Mouse (Mus musculus) retina, postnatal 1 day (tissue): Measurements from ENCODE around the gene Pink1.
"Not testable (repeated sequence)": the region's sequence is repeated elsewhere in the genome, so short reads cannot be mapped to it uniquely, and the experiment has no call there.

Source experiments
- DNase-seq: peaks from one replicate; pipeline ENCODE4 v3.0.0-alpha.2; 2012

Gene Pink1

DNA sequence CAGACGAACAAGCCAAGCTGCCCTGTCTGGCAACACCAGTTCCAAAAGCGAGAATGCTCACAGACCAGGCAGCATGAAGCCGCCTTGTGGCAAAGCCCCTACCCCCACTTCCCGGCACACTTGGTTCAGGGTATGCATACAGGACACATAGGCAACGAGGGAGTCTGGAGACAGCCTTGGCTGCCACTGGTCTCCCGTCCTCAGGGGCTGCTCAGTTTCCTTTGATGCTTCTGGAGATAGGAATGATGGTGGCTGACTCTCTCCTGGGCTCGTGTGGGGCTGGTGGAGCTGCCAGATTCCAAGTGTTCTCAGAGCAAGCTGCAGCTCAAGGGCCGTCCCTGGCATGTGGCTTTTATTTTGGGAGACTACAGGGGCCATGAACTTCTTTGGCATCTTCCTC lies 15.3 kb upstream of the Pink1 start:
- no peak for DNase-seq

DNA sequence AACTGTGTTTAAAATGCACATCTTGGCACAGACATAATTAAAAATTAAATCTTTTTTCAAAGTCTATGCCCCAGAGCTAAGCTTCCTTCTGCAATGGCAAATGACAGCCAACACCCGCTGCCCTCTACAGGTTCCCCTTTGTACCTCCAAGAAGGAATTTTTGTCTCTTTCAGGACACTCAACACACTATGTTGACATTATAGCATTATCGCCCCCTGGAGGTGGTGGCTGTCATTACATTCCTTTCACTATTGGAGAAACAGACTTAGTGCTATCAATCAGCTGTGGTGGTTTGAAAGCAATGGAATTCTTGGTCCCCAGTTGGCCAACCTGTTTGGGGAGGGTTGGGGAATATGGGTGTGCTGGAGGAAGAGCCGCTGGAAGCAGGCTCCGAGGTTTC lies 13.9 kb upstream of the Pink1 start:
- DNase-seq: peak; percentile 70

DNA sequence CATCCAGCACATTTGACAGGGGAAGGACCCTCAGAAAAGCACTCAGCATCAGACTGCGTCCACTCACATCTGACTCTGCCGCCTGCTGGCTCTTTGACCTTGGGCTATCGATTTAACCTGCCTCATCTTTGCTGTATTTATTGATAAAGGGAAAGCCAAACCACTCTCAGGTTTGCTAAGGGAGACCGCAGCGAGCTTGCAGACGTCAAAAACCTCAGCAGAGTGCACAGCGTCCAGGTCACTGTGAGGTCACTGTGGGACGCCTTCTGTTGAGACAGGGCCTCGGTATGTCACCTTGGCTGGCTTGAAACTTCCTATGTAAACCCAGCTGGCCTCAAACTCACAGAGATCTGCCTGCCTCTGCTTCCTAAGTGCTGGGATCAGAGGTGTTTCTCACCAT lies 11.2 kb upstream of the Pink1 start:
- no peak for DNase-seq

DNA sequence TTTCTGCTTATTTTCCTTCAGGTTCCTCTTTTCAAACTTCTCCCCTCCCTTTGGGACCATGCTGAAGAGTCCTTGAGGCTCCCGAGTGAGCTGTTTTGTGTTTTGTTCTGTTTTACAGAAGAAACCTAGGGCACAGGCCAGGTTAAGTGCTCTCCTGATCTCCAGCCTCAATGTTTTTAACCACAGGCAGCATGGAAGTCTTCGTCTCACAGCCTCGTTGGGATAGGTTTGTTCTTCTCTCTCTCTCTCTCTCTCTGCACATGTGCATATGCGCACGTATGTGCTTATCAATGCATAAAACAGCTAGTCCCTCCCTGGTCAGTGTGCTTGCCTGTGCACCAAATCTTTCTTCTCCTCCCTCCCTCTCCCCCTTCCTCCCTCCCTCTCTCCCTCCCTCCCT lies 10.8 kb upstream of the Pink1 start:
- DNase-seq: no peak

DNA sequence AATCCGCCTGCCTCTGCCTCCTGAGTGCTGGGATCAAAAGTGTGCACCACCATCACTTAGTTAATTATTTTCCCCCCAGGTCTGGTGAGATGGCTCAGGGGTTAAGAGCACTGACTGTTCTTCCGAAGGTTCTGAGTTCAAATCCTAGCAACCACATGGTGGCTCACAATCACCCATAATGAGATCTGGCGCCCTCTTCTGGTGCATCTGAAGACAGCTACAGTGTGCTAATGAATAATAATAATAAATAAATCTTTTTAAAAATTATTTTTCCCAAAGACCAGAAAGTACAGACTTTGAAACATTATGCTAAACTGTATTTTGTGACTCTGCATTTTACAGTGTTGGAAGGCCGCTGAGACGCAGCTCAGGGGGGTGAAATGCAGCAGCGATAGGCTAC lies 9.5 kb upstream of the Pink1 start:
- no peak for DNase-seq

DNA sequence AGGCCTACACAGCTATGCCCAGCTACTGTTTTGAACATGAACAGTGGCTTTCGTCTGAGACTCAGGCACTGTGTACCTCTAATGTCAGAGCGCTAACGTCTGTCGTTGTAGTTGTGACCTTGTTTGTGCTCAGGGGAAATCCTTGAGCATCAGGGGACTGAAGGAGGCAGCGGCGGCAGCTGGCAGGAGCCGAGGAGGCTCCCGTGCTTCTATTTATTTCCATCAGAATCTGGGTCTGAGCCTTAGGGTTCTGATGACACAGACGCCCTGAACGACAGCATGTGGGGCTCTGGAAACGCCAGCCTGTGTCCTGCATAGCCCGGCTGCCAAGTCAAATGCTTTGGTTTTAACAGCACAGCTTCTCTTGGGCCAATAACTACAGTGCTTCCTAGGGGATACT lies 8.9 kb upstream of the Pink1 start:
- DNase-seq: no peak

DNA sequence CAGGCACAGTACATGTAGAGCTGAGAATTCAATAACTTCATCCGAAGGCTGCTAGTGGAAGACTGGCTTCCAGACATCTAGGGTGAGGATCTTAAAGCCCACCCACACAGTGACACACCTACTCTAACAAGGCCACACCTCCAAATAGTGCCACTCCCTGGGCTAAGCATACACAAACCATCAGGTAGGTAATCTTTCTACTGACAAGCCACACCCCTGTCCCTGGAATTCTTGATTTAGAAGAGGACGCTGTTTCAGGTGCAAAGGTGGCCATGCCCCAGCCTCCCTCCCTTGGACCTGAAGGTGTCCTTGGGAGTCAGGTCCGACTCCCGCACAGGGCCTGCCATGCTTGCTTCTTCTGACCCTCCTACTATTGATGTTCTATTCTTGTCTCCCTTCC lies 7.0 kb upstream of the Pink1 start:
- no peak for DNase-seq

DNA sequence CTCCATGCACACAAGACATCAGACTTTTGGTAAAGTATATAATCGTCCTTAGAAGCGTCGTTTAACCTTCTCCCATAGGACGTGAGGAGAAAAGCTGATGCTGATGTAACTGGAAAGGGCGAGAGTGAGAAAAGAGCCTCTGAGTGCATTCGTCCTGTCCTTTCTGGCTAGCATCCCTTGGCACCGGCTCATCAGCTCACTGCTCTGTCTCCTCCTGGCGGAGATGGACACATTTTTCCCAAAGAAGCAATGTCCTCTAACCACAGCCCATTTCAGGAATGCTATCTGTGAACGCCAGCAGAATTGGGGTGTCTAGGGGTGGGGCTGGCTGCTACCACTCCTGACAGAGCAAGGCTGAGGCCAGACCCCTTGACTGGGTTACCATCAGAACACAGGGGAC lies 5.5 kb upstream of the Pink1 start:
- DNase-seq: peak; percentile 39

DNA sequence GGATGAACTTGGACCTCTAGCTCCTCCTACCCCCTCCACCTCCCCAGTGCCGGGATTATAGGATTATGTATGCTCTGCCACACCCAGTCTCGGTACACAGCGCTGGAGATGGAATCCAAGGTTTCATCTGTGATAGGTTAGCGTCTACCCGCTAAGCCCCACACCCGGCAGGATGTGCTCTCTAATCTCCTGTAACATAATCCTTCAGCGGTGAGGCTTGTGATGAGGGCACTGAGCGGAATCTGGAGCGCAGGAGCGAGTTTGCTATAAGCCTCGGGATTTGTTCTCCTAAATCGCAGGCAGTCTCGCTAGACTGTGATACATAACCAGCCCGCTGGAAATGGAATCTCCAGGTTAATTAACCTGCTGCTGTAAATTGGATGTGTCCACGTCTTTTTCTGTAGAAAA lies 4.2 kb upstream of the Pink1 start:
- peak; percentile 91 for DNase-seq

DNA sequence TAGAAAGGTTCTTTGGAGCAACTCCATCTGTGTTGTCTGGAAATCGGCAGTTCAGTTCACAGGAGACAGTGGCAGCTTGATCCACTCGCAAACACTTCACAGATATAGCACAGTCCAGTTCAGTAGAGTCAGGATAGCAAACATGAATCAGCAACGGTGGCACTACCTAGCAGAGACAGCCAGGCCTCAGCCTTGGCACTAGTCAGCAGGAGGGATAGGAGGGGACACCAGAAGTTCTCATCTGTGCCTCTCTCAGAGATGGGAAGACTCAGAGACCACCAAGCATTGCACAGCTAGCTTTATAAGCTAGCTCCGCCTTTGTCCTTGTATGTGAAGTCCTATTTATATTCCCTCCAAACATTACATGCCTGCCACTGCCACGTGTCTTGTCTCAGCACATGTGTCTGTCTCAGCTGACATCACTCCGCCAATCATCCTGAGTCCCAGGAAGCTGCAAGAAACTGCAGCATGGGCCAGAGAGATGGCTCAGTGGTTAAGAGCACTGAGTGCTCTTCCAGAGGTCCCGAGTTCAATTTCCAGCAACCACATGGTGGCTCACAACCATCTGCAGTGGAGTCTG lies 1.9 kb upstream of the Pink1 start:
- no peak for DNase-seq

DNA sequence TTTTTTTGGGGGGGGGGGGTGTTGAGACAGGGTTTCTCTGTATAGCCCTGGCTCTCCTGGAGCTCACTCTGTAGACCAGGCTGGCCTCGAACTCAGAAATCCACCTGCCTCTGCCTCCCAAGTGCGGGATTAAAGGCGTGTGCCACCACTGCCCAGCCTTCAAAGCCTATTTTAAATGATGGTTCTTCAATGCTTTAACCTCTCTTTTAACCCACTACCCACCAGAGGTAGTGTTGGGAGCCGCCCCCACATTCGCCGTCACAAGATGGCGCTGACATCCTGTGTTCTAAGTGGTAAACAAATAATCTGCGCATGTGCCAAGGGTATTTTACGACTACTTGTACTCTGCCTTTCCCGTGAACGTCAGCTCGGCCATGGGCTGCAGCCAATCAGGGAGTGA lies 1.0 kb upstream of the Pink1 start:
- not testable (repeated sequence) for DNase-seq

DNA sequence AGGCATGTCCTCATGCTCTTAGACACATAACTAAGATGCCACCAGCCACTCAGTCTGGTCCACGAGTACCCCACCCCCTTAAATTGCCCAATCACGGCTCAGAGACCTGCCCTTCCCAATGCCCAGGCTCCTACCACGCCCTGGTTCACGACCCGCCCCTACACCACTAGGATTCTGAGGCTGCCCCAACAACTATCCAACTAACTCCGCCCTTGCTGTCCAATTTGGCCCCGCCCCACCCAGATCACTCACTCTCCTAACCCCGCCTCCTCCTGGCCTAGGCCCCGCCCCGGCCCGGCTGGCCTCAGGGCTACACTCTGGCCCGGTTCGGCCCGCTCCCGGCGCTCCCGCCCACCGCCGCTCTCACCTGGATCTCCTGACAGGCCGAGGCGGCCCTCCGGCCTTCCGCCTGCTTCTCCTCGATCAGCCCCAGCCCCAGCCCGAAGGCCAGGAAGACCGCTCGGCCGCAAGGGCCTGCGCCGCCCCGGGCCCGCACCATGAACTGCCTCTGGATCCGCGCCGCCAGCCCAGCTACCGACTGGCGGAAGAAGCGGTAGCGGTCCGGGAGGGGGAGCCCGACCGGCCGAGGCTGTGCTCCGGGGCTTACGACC lies 536 bp downstream of the Pink1 start:
- DNase-seq: peak; percentile 93

DNA sequence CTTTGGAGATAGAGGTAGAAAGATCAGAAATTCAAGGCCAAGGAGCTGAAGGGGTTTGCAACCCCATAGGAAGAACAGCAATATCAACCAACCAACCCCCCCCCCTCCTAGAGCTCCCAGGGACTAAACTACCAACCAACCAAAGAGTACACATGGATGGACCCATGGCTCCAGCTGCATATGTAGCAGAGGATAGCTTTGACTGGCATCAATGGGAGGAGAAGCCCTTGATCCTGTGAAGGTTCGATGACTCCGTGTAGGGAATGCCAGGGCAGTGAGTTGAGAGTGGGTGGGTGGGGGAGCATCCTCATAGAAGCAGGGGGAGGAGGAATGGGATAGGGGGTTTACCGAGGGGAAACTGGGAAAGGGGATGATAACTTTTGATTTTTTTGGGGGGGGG lies 1.7 kb downstream of the Pink1 start:
- no peak for DNase-seq

DNA sequence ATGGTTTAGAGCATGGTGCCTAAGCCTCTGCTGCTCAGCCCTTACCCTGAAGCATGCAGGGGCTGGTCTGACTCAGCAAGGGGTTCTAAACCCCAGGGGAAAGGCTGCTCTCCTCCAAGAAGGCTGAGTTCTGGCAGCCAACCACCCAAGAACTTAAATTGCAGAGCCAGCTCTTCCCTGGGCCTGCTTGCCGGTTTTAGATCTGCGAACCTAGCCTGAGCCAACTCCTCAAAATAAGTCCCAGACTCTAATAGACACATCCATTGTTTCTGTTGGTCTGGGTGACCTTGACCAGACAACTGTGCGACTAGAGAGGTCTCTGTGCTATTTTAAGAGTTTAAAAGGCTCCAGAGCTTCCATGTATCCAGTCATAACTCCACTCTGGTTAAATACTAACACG lies 2.4 kb downstream of the Pink1 start:
- no peak for DNase-seq

DNA sequence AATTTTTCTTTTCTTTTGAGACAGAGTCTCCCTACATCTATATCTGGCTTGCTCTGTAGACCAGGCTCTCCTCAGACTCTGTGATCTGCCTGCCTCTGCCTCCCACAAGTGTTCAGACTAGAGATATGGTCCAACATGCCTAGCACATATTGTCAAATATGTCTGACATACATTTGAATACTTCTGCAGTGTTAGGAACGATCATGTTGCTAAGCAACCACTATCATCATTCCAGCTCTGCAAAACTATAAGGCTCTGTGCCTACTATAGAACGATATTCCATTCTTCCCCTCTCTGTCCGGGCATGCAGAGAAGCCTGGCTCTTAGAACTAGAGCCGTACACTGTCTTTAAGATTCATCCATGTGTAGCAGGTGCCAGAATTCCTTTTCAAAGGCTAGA lies 3.4 kb downstream of the Pink1 start:
- DNase-seq: no peak

DNA sequence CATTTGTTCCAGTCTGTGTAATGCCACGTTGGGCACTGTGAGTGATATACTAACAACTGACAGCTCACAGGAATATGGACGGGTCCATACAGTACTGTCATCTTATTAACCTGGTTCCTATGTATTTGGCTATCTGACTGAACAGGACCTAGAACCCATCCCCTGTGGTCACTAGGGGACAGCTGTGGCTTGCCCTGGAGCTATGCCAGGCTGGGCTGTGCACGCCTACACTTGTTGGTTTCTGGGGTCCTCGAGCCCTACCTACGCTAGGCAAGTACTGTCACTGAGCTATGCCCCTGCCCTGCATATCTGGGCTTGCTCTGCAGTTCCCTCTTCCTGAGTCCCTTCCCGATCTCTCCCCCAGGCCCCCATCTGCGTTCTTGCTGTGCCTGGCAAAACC lies 4.6 kb downstream of the Pink1 start:
- no peak for DNase-seq

DNA sequence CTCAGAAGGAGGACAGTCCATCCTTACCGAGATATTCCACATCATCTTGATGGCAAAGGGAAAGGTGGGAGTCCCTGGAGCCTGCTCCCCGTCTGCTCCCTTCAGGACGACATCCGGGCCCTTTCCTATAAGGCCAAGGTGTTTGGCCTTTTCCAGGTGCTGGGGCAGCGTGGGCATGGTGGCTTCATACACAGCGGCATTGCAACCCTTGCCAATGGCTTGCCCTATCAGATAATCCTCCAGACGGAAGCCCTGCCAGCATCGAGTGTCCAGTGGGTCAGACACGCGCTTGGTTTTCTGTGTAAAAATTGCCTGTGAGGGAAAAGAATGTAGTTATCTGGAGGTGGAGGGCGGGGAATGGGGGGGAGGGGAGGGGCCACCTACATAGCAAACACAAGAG lies 5.4 kb downstream of the Pink1 start:
- no peak for DNase-seq

DNA sequence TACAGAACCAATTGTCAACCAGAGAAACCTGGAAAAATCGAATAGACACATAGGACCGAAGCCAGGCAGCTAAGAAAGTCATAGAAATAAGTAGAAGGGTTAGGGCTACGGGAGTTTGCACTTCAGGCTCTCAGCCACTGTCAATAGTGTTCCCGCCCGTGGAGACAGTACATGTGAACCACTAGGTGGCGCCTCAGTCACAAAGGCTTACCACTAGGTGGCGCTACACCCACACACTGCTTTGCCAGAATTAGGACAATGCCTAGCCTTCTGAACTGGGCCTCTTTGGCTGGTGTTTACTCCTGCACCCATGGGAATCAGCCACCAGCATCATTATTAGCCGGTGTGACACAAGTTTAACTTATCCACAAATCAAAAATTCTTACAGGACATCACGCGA lies 6.6 kb downstream of the Pink1 start:
- DNase-seq: peak; percentile 91

DNA sequence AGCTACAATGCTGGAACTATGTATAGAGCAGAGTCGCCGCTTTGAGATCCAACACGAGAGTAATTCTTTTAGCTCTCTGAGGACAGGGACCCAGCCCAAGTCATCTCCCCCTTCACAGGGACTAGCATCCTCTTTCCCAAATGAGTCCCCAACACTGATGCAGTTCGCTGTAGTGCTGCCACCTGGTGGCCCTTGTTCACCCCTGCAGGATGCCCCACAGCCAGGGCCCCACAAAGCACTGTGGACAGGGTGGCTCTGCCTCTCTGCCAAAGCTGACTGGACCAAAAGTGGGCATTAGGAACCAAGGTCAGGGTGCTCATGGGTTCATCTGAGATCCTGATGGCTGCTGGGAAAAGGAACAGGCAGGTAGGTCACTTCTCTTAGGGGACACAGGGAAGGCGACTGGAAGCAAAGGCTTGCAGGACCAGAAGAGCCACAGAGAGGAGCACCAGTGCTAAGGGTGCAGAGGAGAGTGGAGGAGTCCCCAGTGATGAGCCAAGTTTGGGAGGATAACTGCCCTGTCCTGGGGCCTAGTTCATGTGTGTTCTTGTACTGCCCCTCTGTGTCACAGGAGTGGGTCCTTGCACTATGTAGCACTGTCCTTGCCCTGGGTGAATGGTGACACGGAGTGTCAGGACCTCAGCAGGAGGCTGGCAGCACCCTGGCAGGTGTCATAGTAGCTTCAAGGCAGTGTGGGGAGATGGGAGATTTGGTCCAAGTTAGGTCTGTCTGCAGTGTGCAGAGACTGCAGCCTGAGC lies 7.4 kb downstream of the Pink1 start:
- peak; percentile 73 for DNase-seq

DNA sequence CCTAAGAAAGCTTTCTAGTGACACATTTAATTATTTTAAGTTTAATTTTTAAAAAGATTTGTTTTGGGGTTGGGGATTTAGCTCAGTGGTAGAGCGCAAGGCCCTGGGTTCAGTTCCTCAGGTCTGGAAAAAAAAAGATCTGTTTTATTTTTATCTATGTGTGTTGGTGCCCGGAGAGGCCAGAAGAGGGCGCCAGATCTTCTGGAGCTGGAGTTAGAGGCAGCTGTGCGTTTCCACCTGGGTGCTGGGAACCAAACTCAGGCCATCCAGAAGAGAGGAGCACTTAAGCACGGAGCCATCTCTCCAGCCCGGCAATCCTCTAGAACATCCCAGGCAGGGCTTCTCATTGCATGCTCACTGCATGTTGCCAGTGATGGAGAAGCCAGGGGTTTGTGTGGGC lies 9.7 kb downstream of the Pink1 start:
- no peak for DNase-seq

DNA sequence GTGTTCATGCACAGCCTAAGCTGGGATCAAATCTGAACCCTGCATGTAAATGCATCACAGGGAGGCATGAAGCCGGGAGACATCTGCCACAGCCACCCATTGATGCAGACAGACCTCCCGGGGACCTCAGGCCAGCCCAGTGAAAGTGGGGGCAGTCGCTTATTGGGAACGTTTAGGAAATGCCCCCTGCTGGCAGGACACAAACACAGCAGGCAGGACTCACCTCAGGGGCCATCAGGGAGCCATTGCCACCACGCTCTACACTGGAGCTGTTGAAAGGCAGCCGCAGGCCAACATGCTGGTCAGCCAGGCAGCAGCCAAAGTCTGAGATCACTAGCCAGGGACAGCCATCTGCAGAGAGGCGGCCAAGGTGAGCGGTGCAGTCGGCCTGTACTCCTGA lies 10.3 kb downstream of the Pink1 start:
- peak; percentile 53 for DNase-seq

DNA sequence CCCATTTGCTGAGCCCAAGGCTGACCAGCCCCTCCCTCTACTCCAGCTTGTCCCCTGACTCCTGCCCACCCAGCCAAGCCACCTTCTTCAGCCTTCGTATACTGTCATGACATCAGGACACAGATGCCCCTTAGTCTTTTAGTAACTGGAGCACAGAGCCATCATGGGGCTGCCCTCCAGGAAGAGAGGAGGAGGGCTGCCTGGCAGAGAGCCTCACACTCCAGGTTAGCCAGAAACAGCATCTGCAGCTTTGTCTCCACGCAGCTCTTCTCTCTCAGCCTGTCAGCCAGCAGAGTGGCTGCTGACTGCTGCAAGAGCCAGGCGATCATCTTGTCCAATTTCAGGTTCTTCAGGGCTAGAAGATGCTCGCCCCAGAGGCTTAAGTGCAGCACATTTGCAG lies 12.3 kb downstream of the Pink1 start:
- no peak for DNase-seq

DNA sequence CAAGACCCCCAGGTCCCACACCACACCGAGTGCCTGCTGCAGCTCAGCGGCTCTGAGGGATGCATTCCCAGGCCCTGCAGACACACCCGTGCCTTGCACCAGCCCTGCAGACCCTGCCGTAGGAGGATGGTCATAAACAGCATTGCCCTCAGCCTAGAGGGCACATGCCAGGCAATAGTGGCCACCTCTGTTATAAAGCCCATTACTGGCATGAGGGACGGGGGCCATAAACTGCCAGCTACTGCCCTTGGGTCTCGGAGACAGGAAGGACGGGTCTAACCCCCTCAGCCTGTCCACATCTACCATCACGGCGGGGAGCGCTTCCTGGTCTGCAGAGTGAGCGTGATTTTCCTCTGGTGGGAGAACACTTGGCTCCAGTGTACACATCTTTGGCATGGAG lies 13.1 kb downstream of the Pink1 start:
- no peak for DNase-seq

DNA sequence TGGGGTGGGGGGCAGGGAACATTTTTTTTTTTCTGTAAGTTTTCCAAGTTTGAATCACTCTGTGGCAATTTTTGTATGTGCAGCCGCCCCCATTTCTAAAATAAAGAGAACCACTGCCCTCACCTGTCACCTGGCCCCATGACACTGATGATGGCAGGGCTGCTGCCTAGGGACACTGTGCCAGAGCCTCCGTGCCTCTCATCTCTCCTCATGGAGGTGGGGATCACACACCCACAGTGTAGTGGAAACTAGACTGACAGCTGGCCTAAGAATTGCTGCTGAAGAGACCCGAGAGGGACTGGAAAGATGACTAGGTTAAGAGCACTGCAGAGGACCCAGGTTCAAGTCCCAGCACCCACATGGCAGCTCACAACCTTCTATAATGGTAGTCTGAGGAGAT lies 14.0 kb downstream of the Pink1 start:
- no peak for DNase-seq

DNA sequence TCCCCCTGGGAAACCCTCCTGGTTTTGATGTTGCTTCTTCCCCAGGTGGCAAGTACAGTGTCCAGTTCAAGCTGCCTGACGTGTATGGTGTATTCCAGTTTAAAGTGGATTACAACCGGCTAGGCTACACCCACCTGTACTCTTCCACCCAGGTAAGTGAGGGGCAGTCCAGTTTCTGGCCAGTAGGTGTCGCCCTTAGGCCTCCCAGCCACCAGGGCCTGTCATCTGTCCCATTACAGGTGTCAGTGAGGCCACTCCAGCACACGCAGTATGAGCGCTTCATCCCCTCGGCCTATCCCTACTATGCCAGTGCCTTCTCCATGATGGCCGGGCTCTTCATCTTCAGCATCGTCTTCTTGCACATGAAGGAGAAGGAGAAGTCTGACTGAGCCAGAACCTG lies 14.5 kb downstream of the Pink1 start:
- DNase-seq: peak; percentile 40
